Mouse (Mus musculus) limb, embryonic 10.5 days (tissue): Measurements from ENCODE around the gene Cd83. TPM values are rescaled to one million over a fixed set of nuclear protein-coding genes. Genes with fewer than 3 reads are reported as not detected.

Source experiments
- DNase-seq: peaks from one replicate; pipeline ENCODE4 v3.0.0-alpha.2; 2017; ENCODE audit warnings: low spot score
- H3K27ac ChIP-seq: fragments of 300-500 bp; sonication (generic); 2 replicates; pipeline ENCODE4 v1.5.1; 2016; ENCODE audit warnings: mild to moderate bottlenecking
- H3K27me3 ChIP-seq: fragments of 300-500 bp; sonication (generic); 2 replicates; pipeline ENCODE4 v1.6.1; 2016; ENCODE audit warnings: low read depth, mild to moderate bottlenecking; ENCODE audit not compliant: poor library complexity, severe bottlenecking
- H3K36me3 ChIP-seq: fragments of 300-500 bp; sonication (generic); 2 replicates; pipeline ENCODE4 v1.6.1; 2016; ENCODE audit warnings: mild to moderate bottlenecking, moderate library complexity
- H3K4me1 ChIP-seq: fragments of 300-500 bp; sonication (generic); 2 replicates; pipeline ENCODE4 v1.6.1; 2016
- H3K4me3 ChIP-seq: fragments of 300-500 bp; sonication (generic); 2 replicates; pipeline ENCODE4 v1.5.1; 2016; ENCODE audit warnings: mild to moderate bottlenecking, moderate library complexity
- H3K9me3 ChIP-seq: fragments of 300-500 bp; sonication (generic); replicated peaks from 2 replicates; pipeline ENCODE4 v1.6.1; 2016; ENCODE audit warnings: mild to moderate bottlenecking
- WGBS: fragments of 180-500 bp; shearing (Covaris S2); methylation state at CpG from one replicate; pipeline ENCODE4 v1.1.7; 2016; 5-methylcytosine and 5-hydroxymethylcytosine counted together
- polyA plus RNA-seq: library from polyadenylated mRNA; unstranded; fragments of >200 nt; fragmentation: Nextera tagmentation; extraction: Ambion mirVana; gene quantifications from 2 replicates; pipeline ENCODE4 v1.2.1, GENCODE M21; 2016

Cd83 gene
- polyA plus RNA-seq, 1 experiment from 2014 or later = 5.0 TPM

- no peaks in the 10 kb centered on the region for H3K9me3 ChIP-seq
- DNase-seq = no peak
- H3K27me3 ChIP-seq = no peaks in the 10 kb centered on the region
- no peak overlapping the region for H3K27ac ChIP-seq
- no peaks in the 10 kb centered on the region for H3K36me3 ChIP-seq
- H3K4me1 ChIP-seq = no peaks in the 10 kb centered on the region
- WGBS = 76% methylated on average over 4 of the region's 4 CpGs
- H3K4me3 ChIP-seq = no peak overlapping the region
Observed at GRCm38 (mm10) chr13:43822306-43822705, 37.7 kb downstream of the Cd83 start.

- no peak for DNase-seq
- Histone ChIP-seq H3K4me3 (no peak overlapping the region), H3K27ac (no peak overlapping the region), H3K27me3 (no peaks in the 10 kb centered on the region), H3K36me3 (no peaks in the 10 kb centered on the region), H3K9me3 (no peaks in the 10 kb centered on the region), H3K4me1 (peaks cover 13% of the 10 kb centered on the region)
- WGBS = 65% methylated on average over 5 of the region's 5 CpGs
Observed at GRCm38 (mm10) chr13:43828648-43829047, 44.1 kb downstream of the Cd83 start.

- Histone ChIP-seq H3K36me3 (no peaks in the 10 kb centered on the region), H3K4me3 (no peak overlapping the region), H3K4me1 (peaks cover 13% of the 10 kb centered on the region), H3K27ac (no peak overlapping the region), H3K9me3 (no peaks in the 10 kb centered on the region), H3K27me3 (no peaks in the 10 kb centered on the region)
- DNase-seq = no peak
- 77% methylated on average over 8 of the region's 8 CpGs for WGBS
Observed at GRCm38 (mm10) chr13:43830892-43831673, 46.5 kb downstream of the Cd83 start.

- WGBS = 9% methylated on average over 7 of the region's 7 CpGs
- peaks cover 22% of the 10 kb centered on the region for H3K4me1 ChIP-seq
Observed at GRCm38 (mm10) chr13:43832731-43833130, 48.2 kb downstream of the Cd83 start.

GRCm38 (mm10) chr13:43836376-43836775 lies 51.8 kb downstream of the Cd83 start:
- 29% methylated on average over 8 of the region's 8 CpGs for WGBS
- DNase-seq = no peak
- H3K4me3 ChIP-seq = no peak overlapping the region
- H3K27ac ChIP-seq = no peak overlapping the region
- no peaks in the 10 kb centered on the region for H3K36me3 ChIP-seq
- no peaks in the 10 kb centered on the region for H3K9me3 ChIP-seq
- peaks cover 24% of the 10 kb centered on the region for H3K4me1 ChIP-seq
- H3K27me3 ChIP-seq = no peaks in the 10 kb centered on the region

More at GRCm38 (mm10) chr13:43832731-43833130, 48.2 kb downstream of the Cd83 start:
- Histone ChIP-seq H3K36me3 (no peaks in the 10 kb centered on the region), H3K27me3 (no peaks in the 10 kb centered on the region), H3K4me3 (no peak overlapping the region), H3K9me3 (no peaks in the 10 kb centered on the region), H3K27ac (no peak overlapping the region)
- no peak for DNase-seq

- peaks cover 20% of the 10 kb centered on the region for H3K4me1 ChIP-seq
- H3K9me3 ChIP-seq = no peaks in the 10 kb centered on the region
- no peak for DNase-seq
- no peak overlapping the region for H3K27ac ChIP-seq
- no peaks in the 10 kb centered on the region for H3K27me3 ChIP-seq
- WGBS = 29% methylated on average over 4 of the region's 4 CpGs
- H3K4me3 ChIP-seq = no peak overlapping the region
- H3K36me3 ChIP-seq = no peaks in the 10 kb centered on the region
Observed at GRCm38 (mm10) chr13:43837812-43838211, 53.2 kb downstream of the Cd83 start.

- H3K4me3 ChIP-seq = no peak overlapping the region
- H3K9me3 ChIP-seq = no peaks in the 10 kb centered on the region
- 92% methylated on average over 5 of the region's 5 CpGs for WGBS
- no peaks in the 10 kb centered on the region for H3K36me3 ChIP-seq
- no peak for DNase-seq
- H3K27me3 ChIP-seq = no peaks in the 10 kb centered on the region
- H3K27ac ChIP-seq = no peak overlapping the region
- peaks cover 7% of the 10 kb centered on the region for H3K4me1 ChIP-seq
Observed at GRCm38 (mm10) chr13:43845151-43845550, 60.6 kb downstream of the Cd83 start.

- DNase-seq = no peak
- Histone ChIP-seq H3K9me3 (no peaks in the 10 kb centered on the region), H3K27me3 (no peaks in the 10 kb centered on the region), H3K36me3 (no peaks in the 10 kb centered on the region), H3K4me3 (no peak overlapping the region), H3K27ac (no peak overlapping the region), H3K4me1 (peaks cover 8% of the 10 kb centered on the region)
- WGBS = 87% methylated on average over 7 of the region's 7 CpGs
Observed at GRCm38 (mm10) chr13:43847186-43847585, 62.6 kb downstream of the Cd83 start.

GRCm38 (mm10) chr13:43849816-43850215 lies 65.2 kb downstream of the Cd83 start:
- H3K4me1 ChIP-seq = peaks cover 8% of the 10 kb centered on the region
- H3K9me3 ChIP-seq = no peaks in the 10 kb centered on the region
- no peak overlapping the region for H3K27ac ChIP-seq
- no peaks in the 10 kb centered on the region for H3K27me3 ChIP-seq
- no peaks in the 10 kb centered on the region for H3K36me3 ChIP-seq
- WGBS = 42% methylated on average over 4 of the region's 4 CpGs
- DNase-seq = no peak
- no peak overlapping the region for H3K4me3 ChIP-seq

- 71% methylated on average over 4 of the region's 4 CpGs for WGBS
- Histone ChIP-seq H3K27ac (no peak overlapping the region), H3K9me3 (no peaks in the 10 kb centered on the region)
Observed at GRCm38 (mm10) chr13:43851108-43851507, 66.5 kb downstream of the Cd83 start.

More at GRCm38 (mm10) chr13:43851108-43851507, 66.5 kb downstream of the Cd83 start:
- Histone ChIP-seq H3K27me3 (no peaks in the 10 kb centered on the region), H3K4me3 (no peak overlapping the region), H3K4me1 (peaks cover 8% of the 10 kb centered on the region), H3K36me3 (no peaks in the 10 kb centered on the region)
- DNase-seq = no peak

Other genes starting within 250 kb of the Cd83 start
- gene Mcur1, start 224.6 kb upstream of the Cd83 start, polyA plus RNA-seq = 10.6 and 12.1 TPM in 2 replicates
- 3.2 and 5.5 TPM in 2 replicates for gene Rnf182, start 169.1 kb upstream of the Cd83 start, polyA plus RNA-seq